Mouse (Mus musculus) liver, embryonic 15.5 days (tissue): ENCODE measurements around the gene Atp11c. TPM values are rescaled to one million over a fixed set of nuclear protein-coding genes. Genes with fewer than 3 reads are reported as not detected.

Source experiments
- ATAC-seq: fragments of 200-750 bp; cut with Nextera tagmentation; 2 replicates; pipeline ENCODE4 v1.8.0; 2017; ENCODE audit warnings: moderate number of reproducible peaks, mild to moderate bottlenecking, moderate library complexity; ENCODE audit not compliant: insufficient read depth
- H3K27ac ChIP-seq: fragments of 300-500 bp; sonication (generic); replicated peaks from 2 replicates; pipeline ENCODE4 v1.5.1; 2015; ENCODE audit warnings: mild to moderate bottlenecking, inconsistent platforms
- H3K27me3 ChIP-seq: fragments of 300-500 bp; sonication (generic); 2 replicates; pipeline ENCODE4 v1.6.1; 2015; ENCODE audit warnings: mild to moderate bottlenecking, inconsistent platforms
- H3K36me3 ChIP-seq: fragments of 300-500 bp; sonication (generic); replicated peaks from 2 replicates; pipeline ENCODE4 v1.6.1; 2015; ENCODE audit warnings: moderate library complexity, mild to moderate bottlenecking, inconsistent platforms
- H3K4me1 ChIP-seq: fragments of 300-500 bp; sonication (generic); replicated peaks from 2 replicates; pipeline ENCODE4 v1.6.1; 2015; ENCODE audit warnings: inconsistent platforms
- H3K4me2 ChIP-seq: fragments of 300-500 bp; sonication (generic); 2 replicates; pipeline ENCODE4 v1.6.1; 2015; ENCODE audit warnings: moderate library complexity, mild to moderate bottlenecking, inconsistent platforms
- H3K4me3 ChIP-seq: fragments of 300-500 bp; sonication (generic); replicated peaks from 2 replicates; pipeline ENCODE4 v1.5.1; 2015; ENCODE audit warnings: mild to moderate bottlenecking, inconsistent platforms
- H3K9ac ChIP-seq: fragments of 300-500 bp; sonication (generic); 2 replicates; pipeline ENCODE4 v1.6.1; 2015; ENCODE audit warnings: moderate library complexity, mild to moderate bottlenecking, inconsistent platforms
- H3K9me3 ChIP-seq: fragments of 300-500 bp; sonication (generic); replicated peaks from 2 replicates; pipeline ENCODE4 v1.6.1; 2016; ENCODE audit warnings: inconsistent platforms
- WGBS: fragments of 180-500 bp; shearing (Covaris S2); methylation state at CpG from one replicate; pipeline ENCODE4 v1.1.7; 2015; ENCODE audit warnings: mixed read lengths; ENCODE audit not compliant: insufficient replicate concordance; 5-methylcytosine and 5-hydroxymethylcytosine counted together
- polyA plus RNA-seq: library from polyadenylated mRNA; unstranded; fragments of >200 nt; fragmentation: Nextera tagmentation; extraction: Ambion mirVana; gene quantifications from 2 replicates; pipeline ENCODE4 v1.2.1, GENCODE M21; 2015

Gene Atp11c
- polyA plus RNA-seq, 1 experiment from 2014 or later: 3.5 TPM

GRCm38 (mm10) chrX:60381711-60382110 lies 210.8 kb downstream of the Atp11c start:
- Histone ChIP-seq H3K27ac (no peak overlapping the region), H3K4me3 (no peak overlapping the region), H3K4me1 (no peaks in the 10 kb centered on the region), H3K36me3 (no peaks in the 10 kb centered on the region), H3K4me2 (no peak overlapping the region), H3K9me3 (no peaks in the 10 kb centered on the region), H3K27me3 (no peaks in the 10 kb centered on the region), H3K9ac (no peak overlapping the region)
- 64% methylated on average over 2 of the region's 2 CpGs for WGBS
- ATAC-seq: no peak

- Histone ChIP-seq H3K27ac (no peak overlapping the region), H3K9me3 (no peaks in the 10 kb centered on the region), H3K9ac (no peak overlapping the region), H3K4me1 (no peaks in the 10 kb centered on the region), H3K27me3 (no peaks in the 10 kb centered on the region), H3K36me3 (no peaks in the 10 kb centered on the region), H3K4me3 (no peak overlapping the region), H3K4me2 (no peak overlapping the region)
- ATAC-seq: no peak
These were observed 212.1 kb downstream of the Atp11c start for GRCm38 (mm10) chrX:60380386-60380785.

GRCm38 (mm10) chrX:60348741-60349140 lies 243.8 kb downstream of the Atp11c start:
- Histone ChIP-seq H3K4me3 (no peak overlapping the region), H3K27ac (no peak overlapping the region), H3K4me1 (no peaks in the 10 kb centered on the region), H3K36me3 (no peaks in the 10 kb centered on the region), H3K27me3 (no peaks in the 10 kb centered on the region), H3K9me3 (no peaks in the 10 kb centered on the region), H3K4me2 (no peak overlapping the region), H3K9ac (no peak overlapping the region)
- ATAC-seq: no peak
- 70% methylated on average over 1 of the region's 1 CpGs for WGBS

DNA sequence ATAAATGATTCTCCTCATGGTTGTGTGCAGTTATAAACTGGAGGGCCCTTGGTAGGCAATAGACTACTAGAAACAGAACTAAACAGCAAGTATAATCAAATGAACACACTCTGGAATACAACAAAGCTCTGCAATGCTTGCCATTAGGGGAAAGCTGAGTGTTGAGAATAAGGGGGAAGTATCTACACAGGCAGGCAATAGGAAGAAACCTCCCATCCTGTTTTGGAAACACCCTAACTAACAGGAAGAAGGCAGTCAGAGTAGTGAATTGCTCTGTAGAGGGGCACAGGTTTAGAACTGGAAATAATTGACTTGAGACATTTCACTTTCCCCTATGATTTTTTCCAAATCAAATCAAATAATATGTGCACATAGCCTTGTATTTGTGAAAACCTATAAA lies 247.1 kb downstream of the Atp11c start:
- H3K9me3 ChIP-seq: no peaks in the 10 kb centered on the region

DNA sequence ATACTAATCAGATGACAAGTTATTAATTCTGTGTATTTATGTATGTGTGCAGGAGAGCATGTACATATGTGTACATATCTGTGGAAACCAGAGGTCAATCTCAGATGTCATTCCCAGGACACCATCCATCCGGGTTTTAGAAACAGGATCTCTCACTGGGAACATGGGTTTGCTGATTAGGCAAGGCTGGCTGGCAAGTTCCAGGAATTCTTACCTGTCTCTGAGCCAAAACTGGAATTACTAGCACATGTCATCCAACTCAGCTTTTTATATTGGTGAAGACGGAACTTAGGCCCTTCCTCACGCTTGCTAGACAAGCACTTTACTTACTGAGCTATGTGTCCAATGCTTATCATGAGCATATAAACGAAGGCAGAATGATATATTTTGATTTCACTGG lies 247.5 kb downstream of the Atp11c start:
- Histone ChIP-seq H3K4me1 (no peaks in the 10 kb centered on the region), H3K9me3 (no peaks in the 10 kb centered on the region), H3K27me3 (no peaks in the 10 kb centered on the region), H3K36me3 (no peaks in the 10 kb centered on the region), H3K4me3 (no peak overlapping the region), H3K9ac (no peak overlapping the region), H3K27ac (no peak overlapping the region), H3K4me2 (no peak overlapping the region)
- WGBS: 71% methylated on average over 4 of the region's 4 CpGs
- ATAC-seq: no peak

More for the DNA sequence above, 247.1 kb downstream of the Atp11c start:
- Histone ChIP-seq H3K4me3 (no peak overlapping the region), H3K36me3 (no peaks in the 10 kb centered on the region), H3K27me3 (no peaks in the 10 kb centered on the region), H3K27ac (no peak overlapping the region), H3K9ac (no peak overlapping the region), H3K4me1 (no peaks in the 10 kb centered on the region), H3K4me2 (no peak overlapping the region)
- no peak for ATAC-seq

- no peaks in the 10 kb centered on the region for H3K27me3 ChIP-seq
- WGBS: 71% methylated on average over 3 of the region's 3 CpGs
- ATAC-seq: no peak
- no peak overlapping the region for H3K27ac ChIP-seq
- H3K9me3 ChIP-seq: no peaks in the 10 kb centered on the region
- H3K4me2 ChIP-seq: no peak overlapping the region
- no peaks in the 10 kb centered on the region for H3K36me3 ChIP-seq
- no peak overlapping the region for H3K4me3 ChIP-seq
- no peak overlapping the region for H3K9ac ChIP-seq
- no peaks in the 10 kb centered on the region for H3K4me1 ChIP-seq
These were observed 262.8 kb downstream of the Atp11c start for GRCm38 (mm10) chrX:60329735-60330134.

DNA sequence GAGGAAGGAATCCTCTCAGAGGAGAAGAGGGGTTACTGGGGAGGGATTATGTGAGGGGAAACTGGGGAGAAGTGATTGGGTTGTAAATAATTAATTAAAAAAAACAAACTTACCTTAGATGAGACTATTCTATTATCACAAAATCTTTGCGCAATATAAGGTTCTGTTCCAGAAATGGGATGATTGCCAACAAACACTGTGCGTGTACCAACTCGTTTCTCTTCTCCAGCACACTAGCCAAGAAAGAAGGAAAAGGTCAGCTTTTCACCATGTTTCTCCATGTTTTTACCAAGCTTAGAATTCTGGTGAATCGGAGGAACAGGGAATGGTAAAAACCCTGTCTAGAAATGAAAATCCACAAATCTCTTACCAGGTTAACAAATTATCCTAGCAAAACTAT lies 271.2 kb downstream of the Atp11c start:
- no peaks in the 10 kb centered on the region for H3K4me1 ChIP-seq
- no peaks in the 10 kb centered on the region for H3K27me3 ChIP-seq
- 80% methylated on average over 4 of the region's 4 CpGs for WGBS
- H3K9me3 ChIP-seq: no peaks in the 10 kb centered on the region
- H3K4me2 ChIP-seq: no peak overlapping the region
- H3K27ac ChIP-seq: no peak overlapping the region
- H3K36me3 ChIP-seq: no peaks in the 10 kb centered on the region
- ATAC-seq: no peak
- H3K9ac ChIP-seq: no peak overlapping the region
- no peak overlapping the region for H3K4me3 ChIP-seq

DNA sequence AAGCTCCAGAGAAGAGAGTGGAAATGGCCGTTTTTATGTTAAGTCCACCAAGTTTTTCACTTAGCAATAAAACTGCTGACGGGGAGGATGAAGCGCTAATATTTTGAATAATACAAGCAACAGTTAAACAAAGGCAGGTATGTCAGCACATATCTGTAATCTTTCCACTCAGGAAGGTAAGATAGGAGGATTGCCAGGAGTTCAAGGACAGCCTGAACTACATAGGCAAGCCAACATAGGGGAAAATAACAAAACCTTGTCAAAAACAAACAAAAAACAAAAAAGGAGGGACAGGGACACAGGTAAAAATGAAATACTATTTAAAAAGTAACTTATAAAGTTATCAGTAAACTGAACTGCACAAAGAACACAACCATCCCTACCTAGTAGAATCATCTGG lies 274.8 kb downstream of the Atp11c start:
- no peak overlapping the region for H3K27ac ChIP-seq
- H3K4me2 ChIP-seq: no peak overlapping the region
- no peak for ATAC-seq
- no peaks in the 10 kb centered on the region for H3K9me3 ChIP-seq
- H3K9ac ChIP-seq: no peak overlapping the region
- no peaks in the 10 kb centered on the region for H3K36me3 ChIP-seq
- no peaks in the 10 kb centered on the region for H3K27me3 ChIP-seq
- no peak overlapping the region for H3K4me3 ChIP-seq
- 79% methylated on average over 3 of the region's 3 CpGs for WGBS
- H3K4me1 ChIP-seq: no peaks in the 10 kb centered on the region

DNA sequence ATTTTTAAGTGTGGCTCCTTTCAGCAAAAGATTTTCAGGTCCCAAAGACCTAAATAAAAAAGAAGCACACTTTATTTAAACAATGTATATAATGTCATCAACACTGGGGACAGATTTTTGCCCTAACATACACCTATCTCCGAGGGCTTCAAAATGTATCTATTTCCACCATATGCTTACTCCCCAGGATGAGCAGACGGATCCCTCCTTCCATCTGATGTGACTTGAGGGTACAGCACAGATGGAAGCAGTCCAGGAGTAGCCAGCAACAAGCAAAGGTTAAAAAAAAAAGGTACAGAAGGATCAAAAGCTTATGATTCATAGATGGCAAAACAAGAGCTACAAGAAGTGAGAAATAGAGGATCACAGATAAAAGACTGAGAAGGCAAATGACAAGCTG lies 300.2 kb downstream of the Atp11c start:
- Histone ChIP-seq H3K27ac (no peak overlapping the region), H3K9ac (no peak overlapping the region), H3K4me2 (no peak overlapping the region), H3K4me3 (no peak overlapping the region), H3K9me3 (no peaks in the 10 kb centered on the region), H3K27me3 (no peaks in the 10 kb centered on the region), H3K4me1 (no peaks in the 10 kb centered on the region), H3K36me3 (no peaks in the 10 kb centered on the region)
- WGBS: 76% methylated on average over 2 of the region's 2 CpGs
- ATAC-seq: no peak

DNA sequence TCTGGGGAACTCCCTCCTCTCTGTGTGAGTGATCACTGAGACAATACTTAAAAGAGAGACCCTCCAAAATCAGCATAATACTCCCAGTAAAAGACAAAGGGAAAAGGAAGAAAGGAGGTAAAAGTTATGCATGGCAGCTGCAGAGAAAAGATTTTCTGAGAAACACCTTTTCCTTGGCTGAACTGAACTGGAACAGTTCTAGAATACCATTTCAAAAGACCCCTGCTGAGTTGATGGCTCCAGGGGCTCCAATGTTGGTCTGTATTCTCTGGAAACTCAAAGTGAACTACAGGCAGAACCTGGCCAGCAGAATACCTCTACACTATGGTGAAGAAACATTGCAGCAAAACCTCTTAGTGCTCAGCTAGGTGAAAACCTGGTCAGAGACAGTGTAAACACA lies 337.2 kb downstream of the Atp11c start:
- Histone ChIP-seq H3K36me3 (no peaks in the 10 kb centered on the region), H3K27ac (no peak overlapping the region), H3K4me1 (no peaks in the 10 kb centered on the region), H3K9me3 (no peaks in the 10 kb centered on the region), H3K4me3 (no peak overlapping the region), H3K9ac (no peak overlapping the region), H3K4me2 (no peak overlapping the region), H3K27me3 (no peaks in the 10 kb centered on the region)
- ATAC-seq: no peak

DNA sequence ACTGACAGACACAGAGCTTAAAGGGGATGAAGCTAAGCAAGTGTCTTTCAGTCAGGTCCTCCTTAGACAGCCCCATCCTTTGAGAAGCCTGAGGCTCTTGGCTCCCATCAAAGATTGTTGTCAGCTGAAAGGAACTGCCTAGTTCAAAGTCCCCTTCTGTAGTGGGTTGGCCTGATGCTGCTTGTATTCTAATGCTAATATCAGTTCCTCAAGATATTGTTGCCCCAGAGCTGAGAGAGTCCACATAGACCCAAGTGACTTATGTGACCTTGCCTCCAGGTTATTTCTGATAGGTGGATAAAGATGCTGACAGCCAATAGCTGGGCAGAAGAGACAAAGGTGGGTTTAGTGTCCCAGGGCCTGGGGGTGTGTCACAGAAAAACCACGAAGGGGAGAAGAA lies 404.8 kb downstream of the Atp11c start:
- H3K27me3 ChIP-seq: no peaks in the 10 kb centered on the region
- ATAC-seq: no peak
- H3K27ac ChIP-seq: no peak overlapping the region
- H3K4me2 ChIP-seq: no peak overlapping the region
- H3K9ac ChIP-seq: no peak overlapping the region
- no peaks in the 10 kb centered on the region for H3K4me1 ChIP-seq
- H3K4me3 ChIP-seq: no peak overlapping the region
- no peaks in the 10 kb centered on the region for H3K9me3 ChIP-seq
- no peaks in the 10 kb centered on the region for H3K36me3 ChIP-seq
- 0% methylated on average over 1 of the region's 1 CpGs for WGBS

DNA sequence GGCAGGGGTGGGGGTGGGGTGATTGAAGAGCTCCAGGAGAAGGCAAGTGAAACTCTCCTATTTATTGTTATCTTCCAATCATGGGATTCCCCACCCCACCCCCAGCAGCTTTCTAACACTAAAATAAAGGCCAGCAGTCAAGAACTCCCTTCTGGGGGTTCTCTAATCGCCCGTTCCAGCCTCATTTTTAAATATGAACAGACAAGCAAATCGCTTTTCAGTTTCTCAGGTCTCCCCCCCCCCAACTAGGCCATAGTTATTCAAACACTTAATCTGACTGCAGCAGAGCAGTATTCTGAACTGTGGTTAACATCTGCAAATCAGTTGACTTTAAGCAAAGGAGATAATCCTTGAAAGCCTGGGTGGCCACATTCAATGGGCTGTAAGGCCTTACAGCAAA lies 409.9 kb downstream of the Atp11c start:
- H3K9me3 ChIP-seq: no peaks in the 10 kb centered on the region
- no peak for ATAC-seq
- no peak overlapping the region for H3K9ac ChIP-seq
- no peaks in the 10 kb centered on the region for H3K4me1 ChIP-seq
- no peak overlapping the region for H3K27ac ChIP-seq
- WGBS: 52% methylated on average over 3 of the region's 3 CpGs
- no peak overlapping the region for H3K4me2 ChIP-seq
- H3K36me3 ChIP-seq: no peaks in the 10 kb centered on the region
- peaks cover 23% of the 10 kb centered on the region for H3K27me3 ChIP-seq
- no peak overlapping the region for H3K4me3 ChIP-seq
